Mouse (Mus musculus) 3T3-L1 (cell line): ENCODE measurements around the gene Teddm1b.

Source experiments
- DNase-seq: peaks from one replicate; pipeline ENCODE4 v3.0.0-alpha.2; 2015; ENCODE audit warnings: low read depth, low spot score

Teddm1b gene

GRCm38 (mm10) chr1:153900860-153901730, 26.9 kb downstream of the Teddm1b start:
- DNase-seq: peak; percentile 41

GRCm38 (mm10) chr1:153903006-153903405, 28.9 kb downstream of the Teddm1b start:
- no peak for DNase-seq

GRCm38 (mm10) chr1:153904236-153904635, 30.1 kb downstream of the Teddm1b start:
- no peak for DNase-seq

- DNase-seq: no peak
Observed at GRCm38 (mm10) chr1:153905884-153906283, 31.7 kb downstream of the Teddm1b start.

DNA sequence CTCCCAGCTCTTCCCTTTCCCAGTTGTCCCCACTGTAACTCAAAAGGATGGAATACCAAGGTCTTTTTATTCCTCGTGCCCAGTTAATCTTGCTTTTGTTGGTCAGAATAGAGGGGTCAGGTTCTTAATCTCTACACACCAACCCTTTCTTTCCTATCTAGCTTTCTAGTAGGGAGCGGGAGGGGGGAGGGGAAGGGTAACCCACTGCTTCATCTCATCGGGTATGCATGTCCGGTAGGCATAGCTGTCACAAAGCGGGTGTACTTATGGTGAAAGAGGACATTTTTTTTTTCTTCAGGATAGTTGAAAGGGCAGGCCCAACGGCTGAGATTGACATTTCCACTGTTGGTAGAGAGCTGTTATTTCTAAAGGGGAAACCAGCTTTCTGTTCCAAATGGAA, 34.1 kb downstream of the Teddm1b start:
- DNase-seq: no peak

DNA sequence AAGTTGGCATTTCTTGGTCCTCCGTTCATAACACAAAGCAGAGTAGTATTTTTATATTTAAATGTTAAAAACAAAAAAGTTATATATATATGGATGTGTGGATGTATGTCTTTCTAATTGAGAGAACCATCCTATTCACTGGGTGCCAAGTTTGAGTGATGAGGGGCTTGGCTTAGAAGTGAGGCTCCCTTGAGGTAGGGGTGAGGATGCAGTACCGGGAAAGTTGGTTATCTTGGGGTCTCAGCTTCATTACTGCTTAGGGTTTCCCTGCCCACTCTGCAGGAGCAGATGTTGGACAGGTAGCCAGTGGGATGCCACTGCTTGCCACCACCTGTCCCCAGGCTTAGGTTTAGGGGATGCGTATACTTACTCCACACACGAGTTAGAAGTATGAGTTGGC, 34.6 kb downstream of the Teddm1b start:
- no peak for DNase-seq

DNA sequence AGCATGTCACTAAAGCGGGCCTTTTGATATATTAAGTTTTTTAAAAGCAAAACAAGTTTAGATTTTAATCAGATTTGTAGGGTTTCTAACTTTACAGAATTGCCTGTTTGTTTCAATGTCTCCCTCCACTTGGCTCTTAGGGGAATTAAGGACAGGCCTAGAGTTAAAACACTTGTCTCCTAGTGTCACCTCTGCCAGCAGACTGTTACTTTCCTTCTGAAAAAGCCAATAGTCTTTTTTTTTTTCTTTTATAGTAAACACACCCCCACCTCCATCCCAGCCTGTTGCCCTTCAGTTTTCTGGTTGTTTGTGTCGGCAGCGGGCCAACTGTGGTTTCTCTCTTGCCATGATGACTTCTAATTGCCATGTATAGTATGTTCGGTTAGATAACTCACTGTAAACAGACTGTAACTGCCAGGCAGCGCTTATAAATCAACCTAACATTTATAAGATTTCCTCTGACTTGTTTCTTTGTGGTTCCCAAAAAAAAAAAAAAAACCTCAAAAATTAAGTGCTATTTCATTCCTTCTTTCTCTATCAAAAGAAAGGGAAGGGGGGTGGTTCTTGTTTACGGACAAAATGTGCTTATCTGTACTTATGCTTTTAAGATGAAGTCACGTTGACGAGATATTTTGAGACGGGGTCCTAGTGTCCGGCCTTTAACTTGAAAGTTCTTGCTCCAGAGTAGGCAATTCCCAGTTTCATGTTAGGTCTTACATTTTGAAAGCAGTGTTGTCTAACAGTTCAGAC, 35.2 kb downstream of the Teddm1b start:
- DNase-seq: peak; percentile 15

- DNase-seq: no peak
Observed at GRCm38 (mm10) chr1:153909963-153910291, 35.8 kb downstream of the Teddm1b start.

DNA sequence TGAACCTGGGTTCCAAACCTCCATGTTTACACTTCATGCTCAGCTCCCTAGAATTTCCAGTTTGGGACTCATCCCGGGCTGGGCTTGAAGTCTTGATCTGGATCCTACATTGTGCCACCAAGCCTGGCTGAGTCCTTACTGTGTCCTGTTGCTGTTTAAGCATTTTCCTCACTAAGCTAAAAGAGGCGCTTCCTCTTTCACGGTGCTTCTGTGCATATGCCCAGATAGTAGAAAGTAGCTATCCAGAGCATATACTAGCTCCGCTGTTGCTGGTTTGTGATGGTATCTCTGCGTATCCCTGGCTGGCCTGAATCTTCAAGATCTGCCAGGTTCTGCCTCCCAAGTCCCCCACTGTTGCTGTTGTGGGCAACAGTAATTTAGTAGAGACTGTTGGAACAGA, 36.3 kb downstream of the Teddm1b start:
- DNase-seq: no peak

GRCm38 (mm10) chr1:153911276-153911795, 37.2 kb downstream of the Teddm1b start:
- no peak for DNase-seq

DNA sequence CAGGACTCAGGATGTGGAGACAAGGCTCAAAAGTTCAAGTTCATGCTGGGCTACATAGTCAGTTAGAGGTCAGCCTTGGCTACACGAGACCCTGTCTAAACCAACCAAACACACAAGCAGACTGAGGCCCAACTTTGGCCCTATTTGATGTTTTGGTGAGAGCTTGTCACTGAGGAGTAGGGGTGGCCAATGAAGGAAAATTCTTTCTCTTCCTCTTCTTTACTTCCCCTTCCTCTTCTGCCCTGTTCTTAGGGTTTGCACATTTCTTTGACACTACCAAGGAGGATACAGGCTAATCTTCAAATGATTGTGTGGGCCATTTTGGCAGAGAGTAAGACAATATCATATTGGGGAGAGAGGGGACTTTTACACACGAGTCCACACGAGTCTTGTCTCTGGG, 39.7 kb downstream of the Teddm1b start:
- no peak for DNase-seq

DNA sequence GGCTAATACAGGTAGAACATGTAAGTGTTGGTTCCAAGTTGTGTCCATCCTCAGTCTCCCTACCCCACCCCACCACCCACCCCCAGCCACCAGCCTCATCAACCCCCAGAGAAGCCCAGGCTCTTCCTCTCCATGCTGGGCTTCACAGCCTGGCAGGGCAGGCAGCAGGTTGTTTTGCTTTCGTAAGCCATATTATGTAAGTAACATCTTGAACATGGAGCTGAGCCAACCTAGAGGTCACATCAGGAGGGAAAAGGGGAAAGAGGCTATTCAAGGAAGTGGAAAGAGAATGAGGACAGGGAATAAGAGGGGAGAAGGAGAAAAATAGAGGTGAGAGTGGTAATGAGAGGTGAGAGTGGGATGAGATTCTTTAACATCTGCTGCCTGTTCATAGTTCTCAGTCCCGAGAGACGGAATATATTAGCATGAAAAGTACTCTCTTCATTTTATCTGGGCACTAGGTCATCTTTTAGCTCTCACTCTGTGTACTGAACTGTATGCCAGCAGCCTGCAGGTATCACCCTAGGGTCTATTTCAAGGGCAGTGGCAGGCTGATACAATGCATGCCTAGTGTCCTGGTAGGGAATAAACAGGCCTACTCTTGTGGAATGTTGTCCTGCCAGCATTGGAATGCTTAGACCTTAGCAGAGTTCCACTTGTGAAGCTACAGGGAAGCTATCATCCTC, 44.5 kb downstream of the Teddm1b start:
- no peak for DNase-seq

GRCm38 (mm10) chr1:153921642-153922041, 47.5 kb downstream of the Teddm1b start:
- no peak for DNase-seq

- DNase-seq: no peak
Observed at GRCm38 (mm10) chr1:153922571-153923021, 48.5 kb downstream of the Teddm1b start.

DNA sequence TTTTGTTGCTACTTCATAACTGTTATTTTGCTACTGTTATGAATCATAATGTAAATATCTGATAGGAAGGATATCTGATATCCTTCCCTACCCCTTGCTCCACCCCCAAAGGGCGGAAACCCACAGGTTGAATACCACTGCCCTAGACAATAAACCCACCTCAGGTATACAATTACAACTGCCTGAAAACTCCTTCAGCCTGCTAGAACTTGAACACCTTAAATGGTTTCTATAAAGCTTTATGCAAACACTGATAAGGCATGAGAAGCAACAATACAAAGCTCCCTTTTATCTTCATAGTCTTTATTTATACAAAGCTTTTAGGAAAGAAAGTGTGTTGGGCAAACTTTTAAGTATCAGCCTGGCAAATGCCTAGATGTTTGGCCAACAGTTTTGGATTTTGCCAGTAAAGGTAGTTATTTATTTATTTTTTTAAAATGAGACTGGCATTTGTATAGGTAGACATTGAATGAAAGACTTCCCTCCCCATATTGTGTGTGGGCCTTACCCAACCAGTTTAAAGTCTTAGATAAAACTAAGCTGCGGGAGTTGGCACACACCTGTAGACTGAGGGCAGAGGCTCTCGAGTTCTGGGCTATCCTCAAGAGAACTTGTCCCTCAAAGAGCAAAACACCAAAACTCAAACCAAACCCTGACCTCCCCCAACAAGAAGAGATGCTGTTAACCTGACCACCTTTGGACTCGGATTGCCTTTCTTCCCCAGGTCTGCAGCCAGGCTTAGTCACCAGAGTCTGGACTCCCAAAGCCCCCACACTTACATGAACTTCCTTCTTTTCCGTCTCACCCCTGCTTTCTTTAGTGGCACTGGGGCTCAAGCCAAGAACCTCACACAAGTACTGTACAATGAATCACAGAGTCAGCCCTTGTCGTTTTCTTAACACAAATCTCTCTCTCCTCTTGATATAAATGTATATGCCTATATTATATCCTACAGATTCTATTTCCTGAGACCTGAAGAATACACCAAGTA, 50.5 kb downstream of the Teddm1b start:
- no peak for DNase-seq
